Mouse (Mus musculus): ENCODE results near the gene Cherp. TPM values are rescaled to one million over a fixed set of nuclear protein-coding genes. Genes with fewer than 3 reads are reported as not detected.

The Cherp gene
- polyA plus RNA-seq, 1 experiment from 2014 or later, result 55.7 TPM

DNA sequence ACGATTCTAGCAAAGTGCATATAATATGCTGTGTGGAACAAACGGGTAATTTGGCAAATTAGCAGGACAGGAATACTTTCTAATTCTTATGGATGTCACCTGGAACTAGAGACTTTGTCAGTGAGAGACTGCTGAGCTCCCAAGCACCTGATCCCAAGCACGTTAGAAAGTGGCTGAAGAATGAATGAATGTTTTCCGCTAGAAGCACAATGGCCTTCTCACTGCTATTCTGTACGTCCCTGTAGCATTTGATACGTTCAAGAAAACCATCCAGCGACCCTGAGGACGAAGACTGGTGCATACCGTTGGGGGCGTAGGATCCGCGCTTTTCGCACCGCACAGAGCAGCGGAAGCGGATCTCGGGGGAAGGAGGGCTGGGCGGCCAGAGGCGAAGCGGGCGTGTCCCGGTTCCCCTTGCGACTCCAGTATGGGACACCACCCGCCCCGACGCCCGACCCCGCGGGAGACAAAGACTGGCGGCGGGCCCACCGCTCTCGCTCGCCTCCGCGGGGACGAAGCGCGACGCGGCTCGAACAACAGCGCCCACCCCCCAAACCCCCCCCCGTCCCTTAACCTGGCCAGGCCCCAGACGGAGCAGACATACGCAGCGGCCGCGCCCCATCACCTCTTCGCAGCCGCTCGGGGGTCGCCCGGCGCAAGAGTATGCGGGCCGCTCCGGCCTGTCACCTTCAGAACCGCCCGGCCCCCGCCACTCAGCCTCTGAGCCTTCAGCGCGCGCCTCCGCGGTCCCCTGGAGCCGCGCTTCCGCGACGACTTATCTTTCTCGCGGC is 54.3 kb downstream of the Cherp start:
- under 1% methylated on average over 62 of the region's 73 CpGs for WGBS
- H3K4me2 ChIP-seq (ENCODE audit: low read depth, low read length), result peak overlapping the region; percentile 63
- peak; percentile 67 for ATAC-seq (replicated peaks; ENCODE audit: insufficient number of reproducible peaks, low FRiP score, low TSS enrichment, low read depth)
- no peaks in the 10 kb centered on the region for H3K27me3 ChIP-seq (ENCODE audit: control insufficient read depth, insufficient read depth, low read length)
- H3K9ac ChIP-seq (replicated peaks; ENCODE audit: low read length), result peak overlapping the region; percentile 90
- peak overlapping the region; percentile 89 for H3K4me3 ChIP-seq (ENCODE audit: low read depth, low read length)
- no peaks in the 10 kb centered on the region for H3K36me3 ChIP-seq (replicated peaks; ENCODE audit: control insufficient read depth, insufficient read depth, low read depth, low read length)
- H3K4me1 ChIP-seq (ENCODE audit: control insufficient read depth, insufficient read depth, low read length), result peaks cover 5% of the 10 kb centered on the region; the same call in 1 of the 2 replicates
- peak; percentile 47 for DNase-seq (ENCODE audit: low spot score)
- no peaks in the 10 kb centered on the region for H3K9me3 ChIP-seq (replicated peaks; ENCODE audit: control insufficient read depth, low read length)
- peak overlapping the region; percentile 75 for H3K27ac ChIP-seq (replicated peaks; ENCODE audit: low read depth, low read length)

DNA sequence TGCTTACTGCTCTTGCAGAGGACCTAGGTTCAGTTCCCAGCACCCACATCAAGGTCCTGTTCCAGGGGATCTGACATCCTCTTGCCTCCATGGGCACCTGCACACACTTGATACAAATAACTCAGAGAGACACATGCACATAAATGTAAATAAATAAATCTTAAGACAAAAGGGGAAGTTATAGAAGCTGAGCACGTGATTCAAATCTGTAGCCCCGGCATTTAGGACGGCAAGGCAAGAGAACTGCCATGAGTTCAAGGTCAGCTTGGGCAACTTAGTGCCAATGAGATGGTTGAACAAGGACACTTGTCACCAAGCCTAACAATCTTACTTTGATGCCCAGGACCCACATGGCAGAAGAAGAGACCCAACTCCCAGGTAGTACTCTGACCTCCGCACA is 57.0 kb downstream of the Cherp start:
- no peaks in the 10 kb centered on the region for H3K36me3 ChIP-seq (replicated peaks; ENCODE audit: control insufficient read depth, insufficient read depth, low read depth, low read length)
- no peaks in the 10 kb centered on the region for H3K9me3 ChIP-seq (replicated peaks; ENCODE audit: control insufficient read depth, low read length)
- ATAC-seq (replicated peaks; ENCODE audit: insufficient number of reproducible peaks, low FRiP score, low TSS enrichment, low read depth), result no peak
- no peaks in the 10 kb centered on the region for H3K27me3 ChIP-seq (ENCODE audit: control insufficient read depth, insufficient read depth, low read length)
- H3K4me2 ChIP-seq (ENCODE audit: low read depth, low read length), result no peak overlapping the region
- 98% methylated on average over 4 of the region's 4 CpGs for WGBS
- DNase-seq (ENCODE audit: low spot score), result no peak
- no peak overlapping the region for H3K9ac ChIP-seq (replicated peaks; ENCODE audit: low read length)
- H3K4me3 ChIP-seq (ENCODE audit: low read depth, low read length), result no peak overlapping the region
- H3K27ac ChIP-seq (replicated peaks; ENCODE audit: low read depth, low read length), result no peak overlapping the region
- H3K4me1 ChIP-seq (ENCODE audit: control insufficient read depth, insufficient read depth, low read length), result peaks cover 5% of the 10 kb centered on the region; the same call in 1 of the 2 replicates

- Histone ChIP-seq H3K4me1 (ENCODE audit: control insufficient read depth, insufficient read depth, low read length) (peaks cover 5% of the 10 kb centered on the region; the same call in 1 of the 2 replicates), H3K4me3 (ENCODE audit: low read depth, low read length) (no peak overlapping the region), H3K27ac (replicated peaks; ENCODE audit: low read depth, low read length) (no peak overlapping the region), H3K9ac (replicated peaks; ENCODE audit: low read length) (no peak overlapping the region), H3K27me3 (ENCODE audit: control insufficient read depth, insufficient read depth, low read length) (no peaks in the 10 kb centered on the region), H3K36me3 (replicated peaks; ENCODE audit: control insufficient read depth, insufficient read depth, low read depth, low read length) (no peaks in the 10 kb centered on the region), H3K4me2 (ENCODE audit: low read depth, low read length) (no peak overlapping the region), H3K9me3 (replicated peaks; ENCODE audit: control insufficient read depth, low read length) (no peaks in the 10 kb centered on the region)
- no peak for ATAC-seq (replicated peaks; ENCODE audit: insufficient number of reproducible peaks, low FRiP score, low TSS enrichment, low read depth)
- DNase-seq (ENCODE audit: low spot score), result no peak
- 89% methylated on average over 2 of the region's 2 CpGs for WGBS
Measured at GRCm38 (mm10) chr8:72415252-72415651, 59.8 kb downstream of the Cherp start.

DNA sequence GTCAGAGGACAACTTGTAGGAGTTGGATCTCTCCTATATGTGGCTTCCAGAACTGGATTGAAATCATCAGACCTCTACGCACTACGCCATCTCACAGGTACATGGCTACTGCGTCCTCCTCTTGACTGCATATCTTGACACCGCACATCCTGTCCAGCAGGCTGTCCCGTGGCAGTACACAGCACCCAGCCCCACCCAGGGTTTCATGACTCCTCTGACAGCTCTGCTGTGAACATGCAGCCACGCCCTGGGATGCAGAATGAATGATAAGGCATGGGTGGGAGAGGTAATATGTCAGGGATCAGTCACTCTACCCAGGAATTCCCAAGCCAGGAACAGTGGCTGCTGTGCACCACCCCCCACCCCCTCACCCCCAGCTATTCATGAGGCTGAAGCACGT is 61.2 kb downstream of the Cherp start:
- H3K4me3 ChIP-seq (ENCODE audit: low read depth, low read length), result no peak overlapping the region
- H3K4me1 ChIP-seq (ENCODE audit: control insufficient read depth, insufficient read depth, low read length), result peaks cover 2% of the 10 kb centered on the region; the same call in 1 of the 2 replicates
- WGBS, result 91% methylated on average over 7 of the region's 7 CpGs
- DNase-seq (ENCODE audit: low spot score), result no peak
- no peak overlapping the region for H3K4me2 ChIP-seq (ENCODE audit: low read depth, low read length)
- no peaks in the 10 kb centered on the region for H3K27me3 ChIP-seq (ENCODE audit: control insufficient read depth, insufficient read depth, low read length)
- no peaks in the 10 kb centered on the region for H3K9me3 ChIP-seq (replicated peaks; ENCODE audit: control insufficient read depth, low read length)
- no peaks in the 10 kb centered on the region for H3K36me3 ChIP-seq (replicated peaks; ENCODE audit: control insufficient read depth, insufficient read depth, low read depth, low read length)
- ATAC-seq (replicated peaks; ENCODE audit: insufficient number of reproducible peaks, low FRiP score, low TSS enrichment, low read depth), result no peak
- no peak overlapping the region for H3K27ac ChIP-seq (replicated peaks; ENCODE audit: low read depth, low read length)
- H3K9ac ChIP-seq (replicated peaks; ENCODE audit: low read length), result no peak overlapping the region

Small RNAs within 50 kb of the gene (microRNA-seq; reads per million reads assigned to microRNA genes)
- 1.9 reads per million for gene Mir7068 (ENCODE audit: borderline number of aligned reads)

Other genes with a start within 250 kb of the Cherp start
- gene Ap1m1, start 235.2 kb downstream of the Cherp start, polyA plus RNA-seq (2014; fragmentation: Nextera tagmentation; extraction: Ambion mirVana), result 112 and 123 TPM in 2 replicates
- 39.9 and 42.0 TPM in 2 replicates for gene Gm10282, start 170.0 kb downstream of the Cherp start, polyA plus RNA-seq (2014; fragmentation: Nextera tagmentation; extraction: Ambion mirVana)
- gene Klf2, start 156.2 kb downstream of the Cherp start, polyA plus RNA-seq (2014; fragmentation: Nextera tagmentation; extraction: Ambion mirVana), result 4.4 and 4.7 TPM in 2 replicates
- gene Eps15l1, start 53.8 kb downstream of the Cherp start, polyA plus RNA-seq (2014; fragmentation: Nextera tagmentation; extraction: Ambion mirVana), result 68.8 and 71.6 TPM in 2 replicates
- gene Calr3, start 31.4 kb downstream of the Cherp start, polyA plus RNA-seq (2014; fragmentation: Nextera tagmentation; extraction: Ambion mirVana), result 1.2 and 1.6 TPM in 2 replicates
- gene 1700030K09Rik, start 31.3 kb downstream of the Cherp start, polyA plus RNA-seq (2014; fragmentation: Nextera tagmentation; extraction: Ambion mirVana), result 12.2 and 12.3 TPM in 2 replicates
- gene Slc35e1, start 17.4 kb upstream of the Cherp start, polyA plus RNA-seq (2014; fragmentation: Nextera tagmentation; extraction: Ambion mirVana), result 13.2 and 13.3 TPM in 2 replicates
- gene Med26, start 73.0 kb upstream of the Cherp start, polyA plus RNA-seq (2014; fragmentation: Nextera tagmentation; extraction: Ambion mirVana), result 12.1 and 14.1 TPM in 2 replicates
- 115 and 117 TPM in 2 replicates for gene Smim7, start 95.9 kb upstream of the Cherp start, polyA plus RNA-seq (2014; fragmentation: Nextera tagmentation; extraction: Ambion mirVana)
- 10.9 and 11.3 TPM in 2 replicates for gene Tmem38a, start 96.8 kb upstream of the Cherp start, polyA plus RNA-seq (2014; fragmentation: Nextera tagmentation; extraction: Ambion mirVana)
- gene Nwd1, start 171.5 kb upstream of the Cherp start, polyA plus RNA-seq (2014; fragmentation: Nextera tagmentation; extraction: Ambion mirVana), result not detected in 2 replicates
- 158 and 171 TPM in 2 replicates for gene Sin3b, start 248.1 kb upstream of the Cherp start, polyA plus RNA-seq (2014; fragmentation: Nextera tagmentation; extraction: Ambion mirVana)

All from embryonic facial prominence, embryonic 11.5 days (tissue).